Mouse (Mus musculus): ENCODE data around the gene Adgra1.

Gene Adgra1

GRCm38 (mm10) chr7:139905661-139906060 lies 71.7 kb downstream of the Adgra1 start:
- DNase-seq (ENCODE audit: low read depth), result peak; percentile 49

DNA sequence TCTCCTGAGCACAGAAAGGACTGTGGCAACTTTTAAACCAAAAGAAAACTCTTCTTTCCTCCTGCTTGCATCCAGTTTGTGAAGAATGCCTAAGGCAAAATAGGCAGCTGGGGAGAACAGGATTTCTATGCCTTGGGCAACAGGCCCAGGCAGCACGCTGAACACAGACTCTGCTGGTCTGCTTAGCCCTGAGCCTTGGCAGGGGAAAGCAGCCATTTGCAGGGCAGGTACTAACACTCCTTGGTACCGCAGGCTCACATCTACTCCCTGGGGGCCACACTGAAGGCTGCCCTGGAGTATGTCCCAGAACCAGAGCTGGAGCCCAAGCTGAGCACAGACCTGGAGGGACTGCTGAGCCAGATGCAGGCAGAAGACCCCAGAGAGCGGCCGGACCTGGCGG lies 74.2 kb downstream of the Adgra1 start:
- DNase-seq (ENCODE audit: low read depth), result no peak

DNA sequence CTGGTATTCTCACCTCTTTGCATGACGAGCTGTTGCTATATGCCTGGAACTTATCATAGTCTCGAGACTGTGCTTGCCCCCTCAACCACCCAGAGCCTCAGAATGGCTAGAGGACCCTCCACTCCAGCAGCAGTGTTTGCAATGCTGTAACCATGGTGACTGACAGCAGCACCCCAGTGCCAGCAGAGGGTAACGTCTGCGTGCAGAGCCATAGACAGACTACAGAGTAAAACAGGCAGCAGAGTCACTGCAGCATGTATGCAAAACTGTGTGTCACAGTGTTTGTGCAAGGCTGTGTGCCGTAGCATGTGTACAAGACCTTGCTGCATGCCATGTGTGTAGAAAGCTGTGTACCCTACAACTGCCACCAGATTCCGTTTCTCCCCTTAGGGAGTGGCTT lies 75.5 kb downstream of the Adgra1 start:
- DNase-seq (ENCODE audit: low read depth), result no peak

DNA sequence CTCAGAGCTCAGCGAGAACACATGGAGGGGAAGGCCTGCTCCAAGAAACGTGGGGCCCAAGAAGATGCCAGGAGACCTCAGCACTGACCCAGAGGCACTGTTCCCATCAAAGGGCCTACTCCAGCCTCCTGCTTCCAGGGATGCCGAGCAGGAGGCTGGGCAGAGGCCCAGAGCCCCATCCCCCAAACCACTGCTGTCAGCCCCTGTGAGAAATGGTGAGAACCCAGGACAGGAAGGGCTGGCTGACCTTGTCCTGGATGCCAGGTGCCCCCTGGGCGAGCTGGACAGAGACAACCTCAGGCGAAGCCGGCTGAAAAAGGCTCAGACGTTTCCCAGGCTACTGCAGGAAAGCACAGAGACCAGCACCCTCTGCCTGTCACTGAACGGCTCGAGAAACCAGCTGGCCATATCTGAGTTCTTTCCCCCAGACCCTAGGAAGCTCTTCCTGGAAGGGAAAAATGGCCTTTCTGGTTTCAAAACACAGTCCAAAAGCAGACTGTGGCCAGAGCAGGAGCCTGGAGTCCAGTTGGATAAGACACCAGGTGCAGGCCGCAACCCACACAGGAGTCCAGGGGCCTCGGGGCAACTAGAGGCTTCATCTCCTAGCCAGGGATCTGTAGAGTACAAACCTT lies 76.3 kb downstream of the Adgra1 start:
- DNase-seq (ENCODE audit: low read depth), result no peak

DNA sequence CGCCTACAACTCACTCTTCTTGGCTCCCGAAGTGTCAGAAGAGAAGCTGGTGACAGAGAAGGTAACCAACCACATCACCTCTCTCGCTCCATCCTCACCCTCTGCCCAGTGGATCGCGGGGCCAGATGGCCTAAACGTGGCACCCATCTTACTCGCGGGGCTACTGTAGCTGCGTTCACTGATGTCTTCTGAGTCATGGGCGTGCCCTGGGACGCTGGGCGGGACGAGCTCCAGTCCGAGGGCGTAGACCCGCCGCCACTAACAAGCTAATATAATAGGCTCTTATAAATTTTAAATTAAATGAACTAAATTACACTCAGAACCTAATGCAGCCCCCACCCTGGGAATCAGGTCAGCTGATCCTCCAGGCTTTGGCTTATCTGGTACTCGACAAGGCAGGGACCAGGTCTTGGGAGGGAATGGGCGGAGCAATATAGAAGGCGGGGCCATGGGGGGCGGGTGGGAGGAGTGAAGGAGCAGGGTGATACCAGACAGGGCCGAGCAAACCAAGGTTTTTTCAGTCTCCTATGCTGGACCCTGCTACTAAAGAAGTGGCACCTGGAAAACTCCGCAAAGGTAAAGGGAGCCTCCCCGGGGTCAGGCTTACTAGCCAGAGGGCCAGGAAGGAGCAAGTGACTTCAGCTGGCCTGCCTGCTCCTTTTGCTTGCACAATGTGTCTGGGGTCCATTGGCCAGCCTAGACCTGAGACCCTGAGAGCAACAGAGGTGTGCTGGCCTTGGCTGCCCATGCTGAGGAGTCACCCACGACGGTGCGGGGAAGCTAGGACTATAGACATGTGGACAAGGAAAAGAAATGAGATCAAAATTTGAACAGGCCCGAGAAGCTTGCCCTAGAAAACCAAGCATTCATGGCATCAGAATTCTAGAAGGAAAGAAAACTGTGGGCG lies 80.4 kb downstream of the Adgra1 start:
- DNase-seq (ENCODE audit: low read depth), result peak; percentile 36

DNA sequence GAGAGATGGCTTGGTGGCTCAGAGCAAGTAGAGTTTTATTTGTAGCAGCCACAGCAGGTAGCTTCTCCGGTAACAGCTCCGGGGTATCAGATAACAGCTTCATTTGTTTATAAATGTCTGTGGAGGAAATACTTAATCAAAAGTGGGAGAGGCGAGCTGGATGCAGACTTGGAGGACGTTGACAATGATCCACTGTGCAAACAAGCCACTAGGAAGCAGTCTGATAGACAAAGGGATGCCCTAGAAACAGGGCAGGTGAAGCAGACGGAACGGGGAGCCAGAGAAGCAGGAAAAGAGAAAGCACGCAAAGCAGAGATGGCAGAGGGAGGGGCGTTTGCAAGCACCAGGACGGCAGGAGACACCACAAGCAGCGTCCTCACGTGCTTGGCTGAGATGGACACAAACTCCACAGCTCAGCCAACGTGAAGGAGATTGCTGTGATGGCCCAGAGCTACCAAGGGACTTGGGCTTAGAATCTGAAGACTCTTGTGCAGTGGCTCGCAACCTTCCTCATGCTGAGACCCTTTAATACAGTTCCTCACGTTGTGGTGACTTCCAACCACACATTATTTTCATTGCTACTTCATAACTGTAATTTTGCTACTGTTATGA lies 81.8 kb downstream of the Adgra1 start:
- DNase-seq (ENCODE audit: low read depth), result no peak

- DNase-seq (ENCODE audit: low read depth), result no peak
These were observed 82.4 kb downstream of the Adgra1 start for GRCm38 (mm10) chr7:139916345-139916744.

DNA sequence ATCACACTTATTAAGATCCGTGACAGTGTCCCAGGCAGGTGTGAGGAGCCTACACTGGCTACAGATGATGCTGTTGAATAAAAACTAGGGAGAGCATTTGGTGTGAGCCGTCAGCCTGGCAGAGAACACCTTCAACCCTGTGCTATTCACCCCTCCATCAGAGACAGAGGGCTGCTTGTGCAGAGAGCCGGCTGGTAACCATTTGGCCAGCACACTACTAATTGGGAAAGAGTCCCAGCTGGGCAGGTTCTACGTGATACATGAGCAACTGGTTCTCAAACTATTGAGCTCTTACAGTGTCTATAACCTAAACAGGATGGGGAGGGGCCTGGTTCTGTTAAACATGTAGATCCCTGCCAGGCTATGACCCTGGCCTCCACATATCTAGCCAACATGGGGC lies 84.3 kb downstream of the Adgra1 start:
- no peak for DNase-seq (ENCODE audit: low read depth)

Data from c-Kit-positive CD71-negative TER-119-negative erythroid progenitor cells, embryonic 14.5 days (primary cell).